Mouse (Mus musculus): ENCODE results near the gene 1700025C18Rik. TPM values are rescaled to one million over a fixed set of nuclear protein-coding genes. Genes with fewer than 3 reads are reported as not detected.

Gene 1700025C18Rik
- total and polyA plus RNA-seq, 2 experiments from 2014 or later, result not detected

DNA sequence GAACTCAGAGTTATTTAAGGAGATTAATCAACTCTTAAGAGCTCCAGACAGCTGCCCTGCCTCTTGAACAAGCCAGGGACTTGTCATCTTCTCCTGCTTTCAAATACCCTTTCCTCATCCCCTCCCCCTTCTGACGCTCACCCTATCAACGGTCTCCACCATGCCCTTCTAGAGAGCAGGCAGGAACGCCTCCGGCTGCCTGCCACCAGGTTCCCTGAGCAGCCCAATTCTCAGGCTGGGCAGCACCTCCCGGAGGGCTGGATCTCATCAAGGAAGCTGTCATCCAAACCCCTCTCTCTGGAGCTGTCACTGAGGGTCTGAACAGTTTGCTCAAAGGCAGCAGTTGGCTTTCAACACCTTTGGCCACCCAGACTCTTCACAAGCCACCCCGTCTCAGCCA lies 10.2 kb upstream of the 1700025C18Rik start:
- Histone ChIP-seq H3K4me2 (ENCODE audit: low read depth, low read length) (no peak overlapping the region), H3K27ac (no peak overlapping the region), H3K36me3 (ENCODE audit: insufficient read depth, low read length) (no peaks in the 10 kb centered on the region), H3K4me3 (ENCODE audit: low read length) (no peak overlapping the region), H3K27me3 (ENCODE audit: insufficient read depth, low read length) (no peaks in the 10 kb centered on the region; the same call in 1 of the 2 replicates), H3K4me1 (ENCODE audit: insufficient read depth, low read length) (0 out of 2 replicates have a peak, but pooled peaks cover 5% of the 10 kb centered on the region), H3K9ac (replicated peaks; ENCODE audit: low read length) (no peak overlapping the region), H3K9me3 (ENCODE audit: low read length) (no peaks in the 10 kb centered on the region)
- TF ChIP-seq CTCF (IDR thresholded peaks at IDR 0.05; ENCODE audit: low read depth), result no peak
- no peak for ATAC-seq
- WGBS, result 19% methylated on average over 6 of the region's 6 CpGs
- no peak for DNase-seq (ENCODE audit: low spot score)

DNA sequence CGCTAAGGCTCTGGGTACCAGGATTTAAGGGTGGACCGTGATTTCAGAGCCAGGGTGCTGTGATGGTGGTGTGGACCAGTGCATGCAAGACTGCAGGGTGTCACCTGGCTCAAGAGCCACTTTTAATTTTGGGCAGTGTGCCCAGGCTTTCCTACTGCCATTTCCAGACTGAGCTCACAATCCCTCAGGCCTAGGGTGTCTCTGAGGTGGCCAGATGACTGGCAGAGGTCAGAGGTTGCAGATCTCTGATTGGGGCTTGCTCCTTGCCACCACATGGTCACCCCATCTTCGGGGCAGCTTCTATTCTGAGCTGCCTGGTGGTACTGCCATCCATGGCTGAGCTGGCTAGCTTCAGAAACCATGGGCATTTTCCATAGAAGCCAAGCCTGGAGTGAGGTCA lies 8.3 kb upstream of the 1700025C18Rik start:
- Histone ChIP-seq H3K36me3 (ENCODE audit: insufficient read depth, low read length) (no peaks in the 10 kb centered on the region), H3K4me2 (ENCODE audit: low read depth, low read length) (no peak overlapping the region), H3K4me1 (ENCODE audit: insufficient read depth, low read length) (0 out of 2 replicates have a peak, but pooled peaks cover 5% of the 10 kb centered on the region), H3K9me3 (ENCODE audit: low read length) (no peaks in the 10 kb centered on the region), H3K9ac (replicated peaks; ENCODE audit: low read length) (no peak overlapping the region), H3K4me3 (ENCODE audit: low read length) (no peak overlapping the region), H3K27me3 (ENCODE audit: insufficient read depth, low read length) (no peaks in the 10 kb centered on the region), H3K27ac (no peak overlapping the region)
- ATAC-seq, result no peak
- TF ChIP-seq CTCF (IDR thresholded peaks at IDR 0.05; ENCODE audit: low read depth), result no peak
- no peak for DNase-seq (ENCODE audit: low spot score)
- 80% methylated on average over 3 of the region's 3 CpGs for WGBS

DNA sequence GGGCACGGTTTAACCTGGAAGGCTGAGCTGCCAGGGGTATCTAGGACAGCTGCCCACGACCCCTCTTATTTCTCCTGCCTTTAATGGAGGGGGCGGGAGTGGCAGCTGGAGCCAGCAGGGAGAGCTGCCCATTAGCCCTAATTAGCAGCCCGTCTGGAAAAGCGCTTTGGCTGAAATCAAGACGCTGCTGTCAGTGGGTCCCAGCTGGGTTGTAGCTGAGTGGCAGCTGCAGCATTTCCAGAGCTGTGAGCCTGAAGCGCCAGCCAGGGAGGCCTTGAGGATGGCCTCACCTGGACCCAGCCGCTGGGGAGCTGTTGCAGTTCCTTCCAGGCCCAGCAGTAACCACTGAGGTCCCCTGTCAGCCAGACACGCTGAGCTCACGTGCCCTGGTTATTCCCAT lies 5.8 kb upstream of the 1700025C18Rik start:
- H3K36me3 ChIP-seq (ENCODE audit: insufficient read depth, low read length), result no peaks in the 10 kb centered on the region
- no peak overlapping the region for H3K4me2 ChIP-seq (ENCODE audit: low read depth, low read length)
- no peak overlapping the region for H3K4me3 ChIP-seq (ENCODE audit: low read length)
- DNase-seq (ENCODE audit: low spot score) (peak; percentile 77), ATAC-seq (peak; percentile 28; the same call in 1 of the 2 replicates)
- no peak overlapping the region for H3K27ac ChIP-seq
- H3K9me3 ChIP-seq (ENCODE audit: low read length), result no peaks in the 10 kb centered on the region
- H3K4me1 ChIP-seq (ENCODE audit: insufficient read depth, low read length), result 0 out of 2 replicates have a peak, but pooled peaks cover 5% of the 10 kb centered on the region
- no peak overlapping the region; the same call in 1 of the 2 replicates for H3K9ac ChIP-seq (replicated peaks; ENCODE audit: low read length)
- TF ChIP-seq CTCF (IDR thresholded peaks at IDR 0.05; ENCODE audit: low read depth), result no peak
- 19% methylated on average over 10 of the region's 10 CpGs for WGBS
- H3K27me3 ChIP-seq (ENCODE audit: insufficient read depth, low read length), result no peaks in the 10 kb centered on the region

DNA sequence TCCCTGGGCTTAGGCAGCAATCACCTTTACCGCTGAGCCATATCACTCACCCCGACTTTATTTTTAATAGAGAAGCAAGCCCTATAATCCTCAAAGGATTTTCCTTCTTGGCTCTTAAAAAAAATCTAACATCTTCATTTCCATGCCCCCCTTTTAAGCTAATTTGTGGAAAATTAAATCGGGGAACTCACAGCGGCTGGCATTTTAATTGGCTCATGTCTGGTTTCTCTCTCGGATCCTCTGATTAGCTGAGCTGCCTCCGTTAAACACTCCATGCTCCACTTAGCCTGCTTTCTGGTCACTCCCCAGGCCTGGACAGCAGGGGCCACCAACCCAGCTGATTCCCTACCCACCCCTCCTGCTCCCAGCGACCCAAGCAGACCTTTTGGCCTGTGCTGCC lies 1.8 kb upstream of the 1700025C18Rik start:
- no peaks in the 10 kb centered on the region for H3K9me3 ChIP-seq (ENCODE audit: low read length)
- no peak overlapping the region for H3K4me2 ChIP-seq (ENCODE audit: low read depth, low read length)
- no peaks in the 10 kb centered on the region for H3K27me3 ChIP-seq (ENCODE audit: insufficient read depth, low read length)
- no peak overlapping the region for H3K9ac ChIP-seq (replicated peaks; ENCODE audit: low read length)
- no peak for ATAC-seq
- no peak overlapping the region for H3K27ac ChIP-seq
- WGBS, result 49% methylated on average over 7 of the region's 7 CpGs
- no peaks in the 10 kb centered on the region for H3K36me3 ChIP-seq (ENCODE audit: insufficient read depth, low read length)
- DNase-seq (ENCODE audit: low spot score), result no peak
- no peak overlapping the region for H3K4me3 ChIP-seq (ENCODE audit: low read length)
- H3K4me1 ChIP-seq (ENCODE audit: insufficient read depth, low read length), result no peaks in the 10 kb centered on the region
- no peak for TF ChIP-seq CTCF (IDR thresholded peaks at IDR 0.05; ENCODE audit: low read depth)

DNA sequence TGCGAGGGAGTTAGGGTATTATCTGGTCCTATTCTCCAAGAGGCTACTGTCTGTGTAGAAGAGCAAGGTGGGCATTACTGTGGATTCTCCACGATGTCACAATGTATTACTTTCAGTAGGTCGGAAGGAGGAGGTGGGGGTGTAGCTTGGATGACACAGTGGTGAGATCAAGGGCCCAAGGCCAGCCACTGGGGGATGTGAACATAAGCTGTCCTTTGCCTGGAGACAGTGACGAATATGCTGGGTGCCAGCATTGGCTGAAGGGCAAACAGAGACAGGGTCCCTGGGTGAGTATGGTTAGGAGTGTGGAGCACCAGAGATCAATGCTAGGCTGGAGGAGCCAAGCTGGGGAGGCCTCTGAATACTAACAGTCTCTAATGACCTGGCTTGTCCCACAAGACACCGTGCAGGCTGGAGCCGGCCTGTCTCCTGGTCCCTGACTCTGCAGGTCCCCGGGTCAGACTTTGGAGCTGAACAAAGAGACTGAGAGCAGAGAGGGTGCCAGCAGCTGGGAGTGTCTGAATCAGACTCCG lies 949 bp upstream of the 1700025C18Rik start:
- ATAC-seq (no peak), DNase-seq (ENCODE audit: low spot score) (no peak)
- Histone ChIP-seq H3K9me3 (ENCODE audit: low read length) (no peaks in the 10 kb centered on the region), H3K4me2 (ENCODE audit: low read depth, low read length) (no peak overlapping the region), H3K4me1 (ENCODE audit: insufficient read depth, low read length) (no peaks in the 10 kb centered on the region), H3K9ac (replicated peaks; ENCODE audit: low read length) (no peak overlapping the region), H3K27me3 (ENCODE audit: insufficient read depth, low read length) (no peaks in the 10 kb centered on the region), H3K36me3 (ENCODE audit: insufficient read depth, low read length) (no peaks in the 10 kb centered on the region), H3K4me3 (ENCODE audit: low read length) (no peak overlapping the region), H3K27ac (no peak overlapping the region)
- no peak for TF ChIP-seq CTCF (IDR thresholded peaks at IDR 0.05; ENCODE audit: low read depth)
- WGBS, result 56% methylated on average over 8 of the region's 8 CpGs

DNA sequence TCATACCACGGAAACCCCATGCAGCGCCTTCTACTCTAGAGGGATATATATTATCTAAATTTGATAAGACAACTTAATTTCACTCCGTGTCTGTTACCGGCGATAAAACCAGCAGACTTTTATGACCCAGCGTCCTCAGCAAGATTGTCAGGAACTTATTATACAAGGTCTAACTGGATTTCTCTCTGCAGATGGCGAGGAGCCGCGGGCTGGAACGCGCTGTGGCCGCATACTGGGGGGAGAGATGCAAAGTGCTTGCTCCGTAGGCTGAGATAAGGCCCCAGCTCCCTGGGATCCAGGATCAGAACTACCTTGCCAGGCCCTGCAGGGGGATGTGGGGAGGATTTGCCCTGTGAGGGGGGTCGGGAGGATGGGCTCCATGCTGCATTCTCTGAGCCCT lies 1.1 kb downstream of the 1700025C18Rik start:
- WGBS, result 38% methylated on average over 14 of the region's 14 CpGs
- no peaks in the 10 kb centered on the region for H3K9me3 ChIP-seq (ENCODE audit: low read length)
- H3K4me1 ChIP-seq (ENCODE audit: insufficient read depth, low read length), result no peaks in the 10 kb centered on the region
- no peak overlapping the region for H3K4me3 ChIP-seq (ENCODE audit: low read length)
- H3K27ac ChIP-seq, result no peak overlapping the region
- no peak for TF ChIP-seq CTCF (IDR thresholded peaks at IDR 0.05; ENCODE audit: low read depth)
- no peaks in the 10 kb centered on the region for H3K27me3 ChIP-seq (ENCODE audit: insufficient read depth, low read length)
- ATAC-seq (no peak), DNase-seq (ENCODE audit: low spot score) (no peak)
- H3K9ac ChIP-seq (replicated peaks; ENCODE audit: low read length), result no peak overlapping the region
- no peaks in the 10 kb centered on the region for H3K36me3 ChIP-seq (ENCODE audit: insufficient read depth, low read length)
- H3K4me2 ChIP-seq (ENCODE audit: low read depth, low read length), result no peak overlapping the region

DNA sequence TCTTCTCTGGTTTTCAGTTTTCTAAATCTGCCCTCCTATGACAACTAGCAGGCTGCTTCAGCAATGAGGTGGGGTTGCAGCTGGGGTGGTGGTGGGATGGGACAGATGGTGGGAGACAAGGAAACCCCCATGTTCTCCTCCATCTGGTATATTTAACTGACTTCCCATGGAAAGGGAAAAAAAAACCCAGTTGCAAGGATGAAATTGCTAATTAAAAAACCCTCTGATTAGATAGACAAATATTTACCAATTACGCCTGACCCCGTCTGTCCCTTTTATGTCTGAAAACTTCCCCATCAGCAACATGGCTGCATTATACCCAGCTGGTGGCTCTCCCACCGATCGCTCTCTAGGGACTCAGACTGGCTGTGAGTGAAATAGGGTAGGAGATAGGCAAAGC lies 3.9 kb downstream of the 1700025C18Rik start:
- no peaks in the 10 kb centered on the region for H3K4me1 ChIP-seq (ENCODE audit: insufficient read depth, low read length)
- H3K9me3 ChIP-seq (ENCODE audit: low read length), result no peaks in the 10 kb centered on the region
- no peaks in the 10 kb centered on the region for H3K27me3 ChIP-seq (ENCODE audit: insufficient read depth, low read length)
- no peak overlapping the region for H3K9ac ChIP-seq (replicated peaks; ENCODE audit: low read length)
- ATAC-seq (no peak), DNase-seq (ENCODE audit: low spot score) (no peak)
- WGBS, result 74% methylated on average over 4 of the region's 4 CpGs
- H3K4me3 ChIP-seq (ENCODE audit: low read length), result no peak overlapping the region
- 0 out of 2 replicates have a peak overlapping the region, but pooled peaks have one; percentile 11 for H3K27ac ChIP-seq
- H3K36me3 ChIP-seq (ENCODE audit: insufficient read depth, low read length), result no peaks in the 10 kb centered on the region
- no peak overlapping the region for H3K4me2 ChIP-seq (ENCODE audit: low read depth, low read length)
- no peak for TF ChIP-seq CTCF (IDR thresholded peaks at IDR 0.05; ENCODE audit: low read depth)
